Mouse (Mus musculus) kidney, embryonic 16.5 days (tissue): ENCODE measurements around the gene Cd19. TPM values are rescaled to one million over a fixed set of nuclear protein-coding genes. Genes with fewer than 3 reads are reported as not detected.

Experiments used
- ATAC-seq: fragments of 200-750 bp; cut with Nextera tagmentation; 2 replicates; pipeline ENCODE4 v1.8.0; 2017; ENCODE audit warnings: moderate TSS enrichment; ENCODE audit not compliant: low FRiP score, low TSS enrichment
- H3K27ac ChIP-seq: fragments of 300-500 bp; sonication (generic); 2 replicates; pipeline ENCODE4 v1.5.1; 2014; ENCODE audit warnings: low read length
- H3K27me3 ChIP-seq: fragments of 300-500 bp; sonication (generic); 2 replicates; pipeline ENCODE4 v1.6.1; 2014; ENCODE audit warnings: low read length, control low read depth, mixed read lengths; ENCODE audit not compliant: insufficient read depth
- H3K36me3 ChIP-seq: fragments of 300-500 bp; sonication (generic); 2 replicates; pipeline ENCODE4 v1.6.1; 2014; ENCODE audit warnings: low read length, control low read depth, mixed read lengths; ENCODE audit not compliant: insufficient read depth
- H3K4me1 ChIP-seq: fragments of 300-500 bp; sonication (generic); 2 replicates; pipeline ENCODE4 v1.6.1; 2014; ENCODE audit warnings: low read length, control low read depth, mixed read lengths; ENCODE audit not compliant: insufficient read depth
- H3K4me2 ChIP-seq: fragments of 300-500 bp; sonication (generic); replicated peaks from 2 replicates; pipeline ENCODE4 v1.6.1; 2014; ENCODE audit warnings: low read depth, low read length
- H3K4me3 ChIP-seq: fragments of 300-500 bp; sonication (generic); 2 replicates; pipeline ENCODE4 v1.5.1; 2014; ENCODE audit warnings: mild to moderate bottlenecking, low read length
- H3K9ac ChIP-seq: fragments of 300-500 bp; sonication (generic); replicated peaks from 2 replicates; pipeline ENCODE4 v1.6.1; 2014; ENCODE audit warnings: low read length
- H3K9me3 ChIP-seq: fragments of 300-500 bp; sonication (generic); 2 replicates; pipeline ENCODE4 v1.6.1; 2016; ENCODE audit warnings: low read length, control low read depth
- WGBS: fragments of 180-500 bp; shearing (Covaris S2); extraction: QIAGEN DNeasy Blood & Tissue Kit; methylation state at CpG from one replicate; pipeline ENCODE4 v1.1.7; 2014; 5-methylcytosine and 5-hydroxymethylcytosine counted together
- polyA plus RNA-seq: library from polyadenylated mRNA; unstranded; fragments of >200 nt; fragmentation: Nextera tagmentation; extraction: Ambion mirVana; gene quantifications from 2 replicates; pipeline ENCODE4 v1.2.1, GENCODE M21; 2015

Cd19 gene
- polyA plus RNA-seq, 1 experiment from 2014 or later: 0.09 TPM

DNA sequence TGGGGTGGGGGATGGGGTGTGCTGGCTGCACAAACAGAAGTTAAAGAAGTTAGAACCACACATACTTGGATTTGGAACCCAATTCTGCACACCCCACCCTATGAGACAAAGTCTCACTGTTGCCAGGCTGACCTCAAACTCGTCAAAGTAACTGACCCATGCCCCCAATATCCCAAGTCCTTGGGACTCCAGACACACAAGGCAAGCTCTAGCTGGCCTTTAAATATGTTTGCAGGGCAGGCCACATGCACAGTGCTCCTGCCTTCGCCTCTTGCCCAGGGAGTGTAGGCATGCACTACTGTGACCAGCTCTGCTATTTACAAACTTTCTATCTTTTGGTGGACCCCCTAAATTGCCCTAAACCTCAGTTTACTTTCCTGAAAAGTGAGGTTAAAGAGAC lies 40.6 kb upstream of the Cd19 start:
- Histone ChIP-seq H3K9ac (no peak overlapping the region), H3K9me3 (no peaks in the 10 kb centered on the region), H3K27me3 (no peaks in the 10 kb centered on the region), H3K4me3 (no peak overlapping the region), H3K27ac (no peak overlapping the region), H3K4me2 (no peak overlapping the region), H3K4me1 (peaks cover 7% of the 10 kb centered on the region), H3K36me3 (no peaks in the 10 kb centered on the region)
- no peak for ATAC-seq
- 73% methylated on average over 2 of the region's 2 CpGs for WGBS

GRCm38 (mm10) chr7:126453861-126454260 lies 39.2 kb upstream of the Cd19 start:
- Histone ChIP-seq H3K9me3 (no peaks in the 10 kb centered on the region), H3K9ac (no peak overlapping the region), H3K4me2 (no peak overlapping the region), H3K4me3 (no peak overlapping the region), H3K4me1 (peaks cover 4% of the 10 kb centered on the region), H3K36me3 (no peaks in the 10 kb centered on the region), H3K27me3 (no peaks in the 10 kb centered on the region), H3K27ac (no peak overlapping the region)
- 17% methylated on average over 7 of the region's 7 CpGs for WGBS
- ATAC-seq: no peak

GRCm38 (mm10) chr7:126452244-126452643 lies 37.6 kb upstream of the Cd19 start:
- Histone ChIP-seq H3K9ac (no peak overlapping the region), H3K4me3 (no peak overlapping the region), H3K36me3 (peaks cover 7% of the 10 kb centered on the region; the same call in 1 of the 2 replicates), H3K9me3 (no peaks in the 10 kb centered on the region), H3K4me1 (no peaks in the 10 kb centered on the region), H3K4me2 (no peak overlapping the region), H3K27me3 (no peaks in the 10 kb centered on the region), H3K27ac (no peak overlapping the region)
- WGBS: 86% methylated on average over 3 of the region's 3 CpGs
- ATAC-seq: no peak

DNA sequence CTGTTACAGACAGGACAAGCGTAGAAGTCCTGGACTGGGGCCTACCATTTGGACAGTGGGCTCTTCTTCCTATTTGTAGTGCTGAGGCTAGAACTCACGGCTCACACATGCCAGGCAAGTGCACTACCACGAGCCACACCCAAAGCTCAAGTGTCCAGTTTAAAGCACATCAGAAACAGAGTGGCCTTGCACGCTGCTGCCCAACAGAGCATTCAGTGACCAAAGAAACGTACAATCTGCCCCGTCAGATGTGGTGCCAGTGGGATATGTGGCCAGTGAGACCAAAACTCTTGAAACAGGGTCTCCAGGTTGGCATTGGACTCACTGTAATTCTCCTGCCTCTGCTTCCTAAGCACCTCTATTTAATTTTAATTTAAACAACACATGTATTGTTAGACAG lies 36.0 kb upstream of the Cd19 start:
- Histone ChIP-seq H3K4me3 (no peak overlapping the region), H3K9me3 (no peaks in the 10 kb centered on the region), H3K27me3 (no peaks in the 10 kb centered on the region), H3K27ac (no peak overlapping the region), H3K9ac (no peak overlapping the region), H3K4me2 (no peak overlapping the region), H3K4me1 (no peaks in the 10 kb centered on the region), H3K36me3 (peaks cover 22% of the 10 kb centered on the region; the same call in 1 of the 2 replicates)
- no peak for ATAC-seq
- 85% methylated on average over 6 of the region's 6 CpGs for WGBS

GRCm38 (mm10) chr7:126449991-126450390 lies 35.3 kb upstream of the Cd19 start:
- H3K9ac ChIP-seq: no peak overlapping the region
- H3K27ac ChIP-seq: no peak overlapping the region
- ATAC-seq: no peak
- H3K4me3 ChIP-seq: no peak overlapping the region
- no peaks in the 10 kb centered on the region for H3K9me3 ChIP-seq
- H3K27me3 ChIP-seq: no peaks in the 10 kb centered on the region
- peaks cover 28% of the 10 kb centered on the region for H3K36me3 ChIP-seq
- H3K4me1 ChIP-seq: no peaks in the 10 kb centered on the region
- 91% methylated on average over 18 of the region's 18 CpGs for WGBS
- H3K4me2 ChIP-seq: no peak overlapping the region

GRCm38 (mm10) chr7:126448481-126448880 lies 33.8 kb upstream of the Cd19 start:
- no peak for ATAC-seq
- WGBS: 89% methylated on average over 19 of the region's 19 CpGs

DNA sequence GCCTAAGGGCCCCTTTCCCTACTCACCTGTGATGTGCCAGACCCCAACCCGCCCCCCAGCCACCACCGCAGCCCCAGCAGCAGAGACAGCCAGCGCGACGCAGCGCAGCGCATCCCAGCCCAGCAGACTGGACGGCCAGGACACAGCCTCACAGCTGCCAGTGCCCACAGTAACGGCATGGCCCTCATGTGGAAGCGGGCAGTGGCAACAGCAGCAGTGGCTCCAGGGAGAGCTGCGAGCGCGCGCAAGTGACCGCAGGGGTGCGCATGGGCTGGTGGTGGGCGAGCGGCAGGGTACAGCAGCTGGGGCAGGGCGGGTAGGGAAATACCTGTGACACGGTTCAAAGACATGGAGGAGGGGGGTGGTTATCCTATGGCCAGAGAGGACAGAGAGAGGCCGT lies 31.5 kb upstream of the Cd19 start:
- Histone ChIP-seq H3K9me3 (no peaks in the 10 kb centered on the region), H3K27ac (no peak overlapping the region), H3K4me2 (no peak overlapping the region), H3K4me3 (no peak overlapping the region), H3K36me3 (peaks cover 44% of the 10 kb centered on the region), H3K9ac (no peak overlapping the region), H3K27me3 (no peaks in the 10 kb centered on the region), H3K4me1 (no peaks in the 10 kb centered on the region)
- 95% methylated on average over 21 of the region's 21 CpGs for WGBS
- no peak for ATAC-seq

More at GRCm38 (mm10) chr7:126448481-126448880, 33.8 kb upstream of the Cd19 start:
- no peak overlapping the region for H3K4me2 ChIP-seq
- H3K4me3 ChIP-seq: no peak overlapping the region
- no peak overlapping the region for H3K9ac ChIP-seq
- no peak overlapping the region for H3K27ac ChIP-seq
- H3K9me3 ChIP-seq: no peaks in the 10 kb centered on the region
- H3K36me3 ChIP-seq: peaks cover 39% of the 10 kb centered on the region
- no peaks in the 10 kb centered on the region for H3K4me1 ChIP-seq
- no peaks in the 10 kb centered on the region for H3K27me3 ChIP-seq

DNA sequence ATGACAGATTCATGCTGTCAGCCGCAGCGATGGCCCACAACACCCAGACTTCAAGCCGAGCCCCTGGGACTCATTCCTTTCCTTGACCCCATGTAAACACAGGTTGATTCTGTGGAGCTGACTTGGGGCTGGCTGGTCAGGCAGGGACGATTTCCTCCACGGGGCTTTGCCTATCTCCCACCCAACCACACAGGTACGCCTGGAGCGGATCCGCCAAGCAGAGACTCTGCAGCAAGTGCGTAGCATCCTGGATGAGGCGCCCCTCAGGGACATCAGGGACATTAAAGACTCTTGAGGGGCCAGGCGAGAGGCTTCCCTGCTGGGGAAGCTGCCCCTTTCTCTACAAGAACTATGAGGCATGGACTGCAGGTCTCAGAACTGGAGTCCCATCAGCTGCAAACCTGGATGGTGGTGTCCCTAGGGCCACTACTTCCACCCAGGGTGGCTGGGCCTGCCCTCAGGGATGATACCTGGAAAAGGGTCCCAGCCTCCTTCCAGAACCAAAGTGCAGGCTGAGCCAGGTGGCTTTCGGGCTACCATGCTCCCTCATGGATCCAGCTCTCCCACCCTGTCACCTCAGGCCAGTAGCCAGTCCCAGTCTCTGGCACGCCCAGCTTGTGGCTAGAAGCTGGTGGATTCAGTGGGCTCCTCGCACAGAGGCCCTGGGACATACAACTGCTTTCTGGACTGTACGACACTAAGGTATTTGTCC lies 30.6 kb upstream of the Cd19 start:
- H3K4me1 ChIP-seq: no peaks in the 10 kb centered on the region
- 92% methylated on average over 15 of the region's 15 CpGs for WGBS
- peaks cover 48% of the 10 kb centered on the region for H3K36me3 ChIP-seq
- H3K9ac ChIP-seq: no peak overlapping the region
- H3K4me2 ChIP-seq: no peak overlapping the region
- no peak overlapping the region for H3K4me3 ChIP-seq
- no peaks in the 10 kb centered on the region for H3K27me3 ChIP-seq
- H3K27ac ChIP-seq: no peak overlapping the region
- ATAC-seq: no peak
- H3K9me3 ChIP-seq: no peaks in the 10 kb centered on the region

DNA sequence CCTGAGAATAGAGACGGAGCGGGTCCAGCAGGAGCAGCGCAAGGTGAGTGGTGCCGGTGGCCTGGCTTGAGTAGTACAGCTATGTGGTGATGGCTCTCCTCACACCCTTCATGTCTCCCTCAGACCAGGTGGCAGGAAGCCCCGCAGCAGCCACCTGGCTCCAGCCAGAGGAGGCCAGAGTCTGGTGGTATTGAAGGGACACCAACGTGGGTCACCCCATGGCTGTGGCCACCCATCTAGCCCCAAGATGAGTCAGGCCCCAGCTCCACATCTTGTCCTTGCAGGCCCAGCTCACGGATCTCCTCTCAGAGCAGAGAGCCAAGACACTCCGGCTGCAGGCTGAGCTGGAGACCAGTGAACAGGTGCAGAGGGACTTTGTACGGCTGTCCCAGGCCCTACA lies 29.8 kb upstream of the Cd19 start:
- peaks cover 52% of the 10 kb centered on the region for H3K36me3 ChIP-seq
- H3K27me3 ChIP-seq: no peaks in the 10 kb centered on the region
- H3K9ac ChIP-seq: no peak overlapping the region
- no peak overlapping the region for H3K27ac ChIP-seq
- H3K4me2 ChIP-seq: no peak overlapping the region
- 95% methylated on average over 9 of the region's 9 CpGs for WGBS
- ATAC-seq: no peak; the same call in 1 of the 2 replicates
- H3K4me3 ChIP-seq: no peak overlapping the region
- no peaks in the 10 kb centered on the region for H3K9me3 ChIP-seq
- H3K4me1 ChIP-seq: no peaks in the 10 kb centered on the region

DNA sequence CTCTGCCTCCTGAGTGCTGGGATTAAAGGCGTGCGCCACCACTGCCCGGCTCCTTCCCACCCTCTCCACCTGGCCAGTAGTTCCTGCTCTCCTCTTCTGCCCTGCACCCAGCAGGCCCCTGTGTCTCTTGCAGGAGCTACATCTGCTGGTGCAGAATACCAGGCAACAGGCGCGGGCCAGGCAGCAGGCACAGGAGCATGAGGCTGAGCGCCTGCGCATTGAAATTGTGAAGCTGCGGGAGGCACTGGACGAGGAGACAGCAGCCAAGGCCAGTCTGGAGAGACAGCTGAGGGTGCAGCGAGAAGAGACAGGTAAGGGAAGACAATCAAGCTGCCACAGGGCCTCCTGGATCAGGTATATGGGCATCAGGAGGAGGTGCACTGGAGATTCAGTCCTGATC lies 29.3 kb upstream of the Cd19 start:
- H3K4me2 ChIP-seq: no peak overlapping the region
- H3K36me3 ChIP-seq: peaks cover 52% of the 10 kb centered on the region
- H3K9me3 ChIP-seq: no peaks in the 10 kb centered on the region
- no peak overlapping the region for H3K9ac ChIP-seq
- ATAC-seq: no peak
- H3K27ac ChIP-seq: no peak overlapping the region
- no peaks in the 10 kb centered on the region for H3K27me3 ChIP-seq
- H3K4me1 ChIP-seq: no peaks in the 10 kb centered on the region
- WGBS: 92% methylated on average over 10 of the region's 10 CpGs
- no peak overlapping the region for H3K4me3 ChIP-seq
